Mouse (Mus musculus): ENCODE measurements around the gene Tac4.

Gene Tac4

GRCm38 (mm10) chr11:95311425-95311807 is 50.1 kb downstream of the Tac4 start:
- no peak for DNase-seq (ENCODE audit: low spot score)

DNA sequence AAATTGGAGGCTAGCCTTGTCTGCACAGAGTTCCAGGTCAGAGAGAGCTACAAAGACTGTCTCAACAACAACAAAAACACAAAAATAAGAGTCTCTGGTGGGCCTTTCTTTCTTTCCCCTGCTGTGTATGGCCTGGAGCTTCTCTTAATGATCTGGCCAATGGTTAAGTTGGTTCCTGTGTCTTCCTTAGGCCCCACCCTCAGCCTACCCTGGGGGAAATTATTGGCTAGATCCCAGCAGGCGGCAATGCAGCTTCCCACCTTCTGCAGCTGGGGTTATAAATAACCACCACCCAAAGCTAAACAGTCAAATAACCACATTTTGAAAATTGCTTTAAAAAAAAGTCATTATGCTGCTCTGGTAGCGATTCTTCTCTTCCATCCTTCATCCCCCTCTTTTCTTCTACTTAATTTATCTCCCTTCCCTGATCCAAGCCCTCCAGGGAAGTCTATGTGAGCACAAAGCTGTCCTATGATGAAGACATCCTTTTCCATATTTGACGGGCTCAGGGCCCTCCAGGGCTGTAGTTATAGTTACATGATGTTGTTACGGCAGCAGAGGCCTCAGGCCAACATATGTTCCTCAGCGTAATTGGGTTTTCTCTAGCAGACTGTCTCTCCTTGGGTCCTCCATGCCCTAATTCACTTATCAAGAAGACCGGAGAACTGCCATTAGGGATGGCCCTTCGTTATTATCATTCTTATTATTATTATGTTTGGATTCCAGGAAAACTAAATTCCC is 54.1 kb downstream of the Tac4 start:
- no peak for DNase-seq (ENCODE audit: low spot score)

GRCm38 (mm10) chr11:95318116-95318515 is 56.8 kb downstream of the Tac4 start:
- no peak for DNase-seq (ENCODE audit: low spot score)

Data from layer of hippocampus, adult 11-12 months (tissue).